22 mouse cellular contexts compared by ENCODE assay signal in genomic region chr11:98546529-98547307, GRCm38 (mm10). TPM values are rescaled to one million over a fixed set of nuclear protein-coding genes. Genes with fewer than 3 reads are reported as not detected.
DNase-seq lines count a peak whose midpoint lies in the region; TF ChIP-seq lines count a peak whose summit lies in the region.
"Had no signal": no experiment of that assay in that cellular context is flagged by ENCODE, and none has a peak within 500 bp of the region (broad histone marks: within the 10 kb centered on the region; RNA-seq: fewer than 3 reads in every experiment).

No protein-coding gene starts in this region.

- no peaks in the 10 kb centered on the region for H3K36me3 ChIP-seq in small intestine, adult 2 months (ENCODE audit: control insufficient read depth, insufficient read depth, low read length)
- H3K36me3 ChIP-seq: embryonic facial prominence, embryonic 15.5 days; heart, embryonic 13.5 days; limb, embryonic 15.5 days had no signal

- peak overlapping the region; percentile 63 for H3K27ac ChIP-seq in small intestine, adult 2 months (ENCODE audit: insufficient read depth, low read depth, low read length)
- H3K27ac ChIP-seq: embryonic facial prominence, embryonic 15.5 days; heart, embryonic 13.5 days; hindbrain, embryonic 14.5 days; limb, embryonic 15.5 days had no signal

- peaks cover 6% of the 10 kb centered on the region; the same call in 1 of the 2 replicates for H3K4me1 ChIP-seq in small intestine, adult 2 months (ENCODE audit: control insufficient read depth, insufficient read depth, insufficient read length, low read length)

- H3K27me3 ChIP-seq in small intestine, adult 2 months (ENCODE audit: control insufficient read depth, insufficient read depth, low read length): peaks cover 35% of the 10 kb centered on the region

- 48% methylated on average over 12 of the region's 12 CpGs for WGBS in small intestine, adult 2 months

- TF ChIP-seq POLR2A in small intestine, adult 2 months (IDR thresholded peaks at IDR 0.05; ENCODE audit: low read depth, low read length): no peak

- DNase-seq in lung, postnatal 25 days (ENCODE audit: low spot score): peak; percentile 22
- no peak for DNase-seq in lung, postnatal 14 days
- peak; percentile 84 for DNase-seq in A20 (ENCODE audit: low read depth, low spot score)
- DNase-seq in CD4-positive helper T cell, adult 2 months (ENCODE audit: low read depth, low spot score): peak; percentile 49
- no peak for DNase-seq in ovary, postnatal 14 days (ENCODE audit: low spot score)
- no peak for DNase-seq in layer of hippocampus, postnatal 14 days (ENCODE audit: low spot score in 2 of 2)
- DNase-seq: cerebellum, adult 11-12 months had no signal

- H3K4me3 ChIP-seq in small intestine, adult 2 months (ENCODE audit: low read depth, low read length): peak overlapping the region; percentile 26

- no peak for TF ChIP-seq CTCF in small intestine, adult 2 months (IDR thresholded peaks at IDR 0.05; ENCODE audit: extremely low read depth, insufficient read length, insufficient replicate concordance, low read depth, low read length)

RNA-seq across cellular contexts. Expression of gene Ikzf3, which starts 0.9 kb away (rescaled TPM):
- polyA plus RNA-seq in small intestine, adult 2 months (2012; rRNA removed): 6.6 and 9.7 TPM in 2 replicates
- total RNA-seq in layer of hippocampus, postnatal 14 days (2021): under 1 TPM in 1 of 2 experiments, not detected in 1; 0.21 TPM
- total RNA-seq: common myeloid progenitor, adult 5-6 weeks; layer of hippocampus, adult 8-10 months had no signal

RNA-seq across cellular contexts. Expression of gene Zpbp2, which starts 4.2 kb away (rescaled TPM):
- not detected in 2 replicates for polyA plus RNA-seq in small intestine, adult 2 months (2012; rRNA removed)
- total RNA-seq in layer of hippocampus, postnatal 14 days (2021): under 1 TPM in 1 of 2 experiments, not detected in 1; 0.31 TPM
- total RNA-seq: gastrocnemius, postnatal 25 days; left cerebral cortex, adult 8-10 months had no signal
- polyA plus RNA-seq: hindbrain, embryonic 14.5 days; stomach, embryonic 14.5 days had no signal

RNA-seq across cellular contexts. Expression of gene Ormdl3, which starts 40.5 kb away (rescaled TPM):
- polyA plus RNA-seq in small intestine, adult 2 months (2012; rRNA removed): 46.3 and 105 TPM in 2 replicates
- 10 to 100 TPM; 49.1 to 57.6 TPM for total RNA-seq in layer of hippocampus, postnatal 14 days (2021)

RNA-seq across cellular contexts. Expression of gene Lrrc3c, which starts 51.4 kb away (rescaled TPM):
- not detected in 2 replicates for polyA plus RNA-seq in small intestine, adult 2 months (2012; rRNA removed)
- total RNA-seq in layer of hippocampus, postnatal 14 days (2021): not detected
- total RNA-seq: adrenal gland, adult 18-20 months; common myeloid progenitor, adult 5-6 weeks; gastrocnemius, postnatal 25 days; layer of hippocampus, adult 8-10 months; left cerebral cortex, adult 8-10 months had no signal
- polyA plus RNA-seq: embryonic facial prominence, embryonic 15.5 days; forebrain, embryonic 11.5 days; frontal cortex, adult 2 months; heart, embryonic 13.5 days; hindbrain, embryonic 14.5 days; limb, embryonic 15.5 days; lung, adult 2 months; stomach, embryonic 14.5 days; urinary bladder, adult 2 months had no signal

Comparison
In these comparisons a context has a peak if more than half of its experiments do, and no peak if none do; other contexts are left out.
1. DNase-seq: peak in lung, postnatal 25 days (single experiment), A20 (single experiment) and CD4-positive helper T cell, adult 2 months (single experiment); none in lung, postnatal 14 days (single experiment), ovary, postnatal 14 days (single experiment) and layer of hippocampus, postnatal 14 days (0 of 2).